Mouse (Mus musculus): Measurements from ENCODE around the gene Ifngr1. TPM values are rescaled to one million over a fixed set of nuclear protein-coding genes. Genes with fewer than 3 reads are reported as not detected.

Gene Ifngr1
- total RNA-seq, 2 experiments from 2014 or later, result 15.7 to 17.7 TPM

DNA sequence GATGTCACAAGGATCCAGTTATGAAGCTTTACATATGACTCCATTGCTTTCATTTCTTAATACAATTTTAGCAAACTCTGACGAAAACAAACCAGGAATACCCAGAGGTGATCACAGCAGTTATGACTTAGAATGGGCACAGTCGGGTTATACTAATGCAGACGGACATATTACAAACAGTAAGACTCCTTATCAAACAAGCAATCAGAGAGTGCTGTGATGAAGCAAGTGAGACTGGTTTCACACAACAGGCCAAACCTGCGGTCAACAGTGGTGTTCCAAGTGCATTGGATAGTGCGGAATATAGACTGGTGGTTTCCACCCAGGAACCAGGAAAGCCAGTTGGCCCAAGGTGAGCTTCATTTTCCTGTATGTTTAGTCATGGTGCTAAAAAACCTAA is 47.1 kb downstream of the Ifngr1 start:
- DNase-seq (ENCODE audit: low spot score in 2 of 2), result no peak

DNA sequence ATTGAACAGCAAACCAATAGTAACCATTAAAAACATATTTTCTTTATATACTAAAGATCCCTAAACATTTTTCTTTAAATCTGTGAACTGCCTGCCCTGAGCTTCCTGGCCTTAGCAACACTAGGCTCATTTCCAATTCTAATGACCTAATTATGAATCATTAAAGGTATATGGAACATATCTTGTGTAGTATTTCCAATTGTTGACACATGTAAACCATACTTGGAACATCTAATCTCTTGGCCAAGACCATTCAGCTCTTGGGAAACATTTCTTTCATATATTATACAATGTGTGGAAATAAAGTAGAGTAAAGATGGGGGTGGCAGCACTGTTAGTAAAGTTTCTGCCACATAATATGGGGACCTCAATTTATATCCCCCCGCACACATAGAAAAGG is 47.9 kb downstream of the Ifngr1 start:
- DNase-seq (ENCODE audit: low spot score in 2 of 2), result no peak

GRCm38 (mm10) chr10:19645119-19645518 is 53.4 kb downstream of the Ifngr1 start:
- DNase-seq (ENCODE audit: low spot score in 2 of 2), result no peak

GRCm38 (mm10) chr10:19657426-19657825 is 65.7 kb downstream of the Ifngr1 start:
- no peak for DNase-seq (ENCODE audit: low spot score in 2 of 2)

Other genes starting within 250 kb of the Ifngr1 start
- not detected for gene Olig3, start 235.4 kb upstream of the Ifngr1 start, total RNA-seq (2021)
- not detected for gene Il22ra2, start 30.0 kb downstream of the Ifngr1 start, total RNA-seq (2021)
- gene Il20ra, start 120.6 kb downstream of the Ifngr1 start, total RNA-seq (2021), result not detected

Measured in layer of hippocampus, postnatal 10 days (tissue).